Mouse (Mus musculus): ENCODE results near the gene Ccnt2.
A peak's percentile ranks its signal among the peaks of the same experiment; 100 is the strongest.
"Not testable (repeated sequence)": the region's sequence is repeated elsewhere in the genome, so short reads cannot be mapped to it uniquely, and the experiment has no call there.

The Ccnt2 gene

GRCm38 (mm10) chr1:127773803-127774500, at the start of gene Ccnt2:
Gene Ccnt2 (plus strand): TSS chr1:127774164.
- DNase-seq: peak; percentile 98

- peak; percentile 21 for DNase-seq
Observed at GRCm38 (mm10) chr1:127729096-127729495, 44.9 kb upstream of the Ccnt2 start, which contains the start of gene Acmsd. Gene Acmsd (plus strand): TSS chr1:127729413.

GRCm38 (mm10) chr1:127731086-127731485, 42.9 kb upstream of the Ccnt2 start:
- DNase-seq: no peak

- no peak for DNase-seq
Observed at GRCm38 (mm10) chr1:127732435-127732834, 41.5 kb upstream of the Ccnt2 start.

- no peak for DNase-seq
Observed at GRCm38 (mm10) chr1:127732841-127733240, 41.1 kb upstream of the Ccnt2 start.

- no peak for DNase-seq
Observed at GRCm38 (mm10) chr1:127735356-127735755, 38.6 kb upstream of the Ccnt2 start.

- no peak for DNase-seq
Observed at GRCm38 (mm10) chr1:127750401-127751102, 23.4 kb upstream of the Ccnt2 start.

GRCm38 (mm10) chr1:127755806-127756205, 18.2 kb upstream of the Ccnt2 start:
- DNase-seq: no peak

GRCm38 (mm10) chr1:127756331-127757163, 17.4 kb upstream of the Ccnt2 start:
- no peak for DNase-seq

GRCm38 (mm10) chr1:127757164-127757545, 16.8 kb upstream of the Ccnt2 start:
- not testable (repeated sequence) for DNase-seq

- DNase-seq: no peak
Observed at GRCm38 (mm10) chr1:127765468-127765867, 8.5 kb upstream of the Ccnt2 start.

- no peak for DNase-seq
Observed at GRCm38 (mm10) chr1:127766741-127767140, 7.2 kb upstream of the Ccnt2 start.

- DNase-seq: no peak
Observed at GRCm38 (mm10) chr1:127773198-127773802, 664 bp upstream of the Ccnt2 start.

GRCm38 (mm10) chr1:127774501-127774880, 527 bp downstream of the Ccnt2 start:
- DNase-seq: peak; percentile 61

- DNase-seq: no peak
Observed at GRCm38 (mm10) chr1:127775206-127775720, 1.3 kb downstream of the Ccnt2 start.

GRCm38 (mm10) chr1:127776246-127776645, 2.3 kb downstream of the Ccnt2 start:
- DNase-seq: no peak

- no peak for DNase-seq
Observed at GRCm38 (mm10) chr1:127778611-127779010, 4.6 kb downstream of the Ccnt2 start.

GRCm38 (mm10) chr1:127780142-127780541, 6.2 kb downstream of the Ccnt2 start:
- no peak for DNase-seq

GRCm38 (mm10) chr1:127780849-127781248, 6.9 kb downstream of the Ccnt2 start:
- no peak for DNase-seq

- no peak for DNase-seq
Observed at GRCm38 (mm10) chr1:127783862-127784261, 9.9 kb downstream of the Ccnt2 start.

GRCm38 (mm10) chr1:127785882-127786281, 11.9 kb downstream of the Ccnt2 start:
- no peak for DNase-seq

- no peak for DNase-seq
Observed at GRCm38 (mm10) chr1:127788943-127789342, 15.0 kb downstream of the Ccnt2 start.

- DNase-seq: no peak
Observed at GRCm38 (mm10) chr1:127793459-127793858, 19.5 kb downstream of the Ccnt2 start.
